Mouse (Mus musculus): ENCODE data around the gene Usp6nl. TPM values are rescaled to one million over a fixed set of nuclear protein-coding genes. Genes with fewer than 3 reads are reported as not detected.

Gene Usp6nl
- 10 to 100 TPM; 12.0 to 16.0 (median 12.4) TPM for total RNA-seq (2022)

- peak; percentile 47 to 67 for DNase-seq (ENCODE audit: low spot score in 2 of 2)
Observed at GRCm38 (mm10) chr2:6322376-6322901, at the start of gene Usp6nl. TSS of gene Usp6nl (plus strand) at chr2:6322667.

GRCm38 (mm10) chr2:6273392-6273845 is 49.0 kb upstream of the Usp6nl start:
- no peak for DNase-seq (ENCODE audit: low spot score in 2 of 2)

- DNase-seq (ENCODE audit: low spot score in 2 of 2): no peak
Observed at GRCm38 (mm10) chr2:6278813-6279530, 43.5 kb upstream of the Usp6nl start.

DNA sequence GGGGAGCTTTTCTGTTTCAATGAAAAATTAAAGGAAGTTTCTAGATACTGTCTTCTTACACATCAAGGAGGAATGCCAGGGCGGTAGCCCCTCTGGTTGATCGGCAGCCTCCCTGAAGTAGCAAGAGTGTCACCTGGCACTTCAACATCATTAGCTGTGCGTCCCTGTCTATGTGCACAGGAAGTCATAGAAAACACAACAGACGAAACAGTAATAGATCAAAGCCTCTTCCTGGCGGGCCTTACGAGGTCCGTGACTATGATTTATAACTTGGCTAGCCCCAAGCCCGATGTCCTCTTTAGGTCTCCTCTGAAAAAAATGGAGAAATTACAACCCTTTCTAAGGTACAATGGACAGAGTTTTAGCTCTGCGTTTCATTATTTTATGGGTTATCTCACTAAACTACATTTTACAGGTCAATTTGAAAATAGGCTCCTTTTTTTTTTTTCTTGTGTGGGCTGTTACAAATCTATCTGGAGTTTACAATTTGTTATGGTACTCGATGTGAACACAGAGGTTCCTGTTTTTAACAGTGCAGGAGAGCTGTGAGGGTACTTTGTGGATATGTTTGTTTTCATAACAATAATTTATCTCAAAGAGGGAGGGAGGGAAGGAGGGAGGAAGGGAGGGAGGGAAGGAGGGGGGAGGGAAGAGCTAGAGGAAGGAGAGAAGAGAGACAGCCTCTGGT is 42.7 kb upstream of the Usp6nl start:
- no peak for DNase-seq (ENCODE audit: low spot score in 2 of 2)

DNA sequence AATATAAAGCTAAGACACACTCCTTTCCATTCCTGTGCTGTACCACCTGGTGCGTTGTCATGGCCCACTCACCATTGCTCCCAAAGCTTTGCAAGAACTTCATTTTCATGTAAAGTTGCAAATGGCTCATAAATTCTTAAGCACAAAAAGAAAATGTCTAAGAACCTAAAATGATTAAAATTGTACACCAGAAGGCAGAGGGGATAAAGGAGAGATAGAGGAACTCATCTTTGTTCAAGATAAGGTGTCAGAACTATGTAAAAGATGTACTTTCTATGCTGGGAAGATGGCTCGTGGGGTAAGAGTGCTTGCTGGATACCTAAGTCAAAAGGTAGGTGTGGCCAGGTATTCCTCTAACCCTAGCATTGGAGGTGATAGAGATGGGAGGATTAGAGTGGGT is 38.9 kb upstream of the Usp6nl start:
- DNase-seq (ENCODE audit: low spot score in 2 of 2): no peak

- no peak for DNase-seq (ENCODE audit: low spot score in 2 of 2)
Observed at GRCm38 (mm10) chr2:6284784-6285183, 37.7 kb upstream of the Usp6nl start.

DNA sequence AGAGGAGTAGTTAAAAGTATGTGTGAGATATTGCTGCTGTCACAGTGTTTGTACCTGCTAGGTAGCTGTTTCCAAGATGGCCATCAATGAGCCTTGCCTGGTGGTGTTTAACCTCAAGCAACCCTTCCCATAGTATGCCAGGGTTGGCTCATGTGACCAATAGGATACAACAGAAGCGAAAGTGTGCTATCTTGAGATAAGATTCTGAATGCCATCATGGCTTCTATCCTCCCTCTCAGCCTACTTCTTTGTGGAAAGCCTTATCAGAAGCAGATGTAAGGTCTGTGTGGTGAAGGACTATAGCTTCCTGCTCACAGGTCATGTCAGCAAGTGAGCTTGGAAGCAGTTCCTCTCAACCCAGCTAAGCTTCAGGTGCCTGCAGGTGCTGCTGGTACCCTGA is 36.7 kb upstream of the Usp6nl start:
- DNase-seq (ENCODE audit: low spot score in 2 of 2): no peak

GRCm38 (mm10) chr2:6293825-6294444 is 28.5 kb upstream of the Usp6nl start:
- no peak for DNase-seq (ENCODE audit: low spot score in 2 of 2)

- DNase-seq (ENCODE audit: low spot score in 2 of 2): no peak
Observed at GRCm38 (mm10) chr2:6294993-6295628, 27.4 kb upstream of the Usp6nl start.

- DNase-seq (ENCODE audit: low spot score in 2 of 2): no peak
Observed at GRCm38 (mm10) chr2:6304768-6305167, 17.7 kb upstream of the Usp6nl start.

DNA sequence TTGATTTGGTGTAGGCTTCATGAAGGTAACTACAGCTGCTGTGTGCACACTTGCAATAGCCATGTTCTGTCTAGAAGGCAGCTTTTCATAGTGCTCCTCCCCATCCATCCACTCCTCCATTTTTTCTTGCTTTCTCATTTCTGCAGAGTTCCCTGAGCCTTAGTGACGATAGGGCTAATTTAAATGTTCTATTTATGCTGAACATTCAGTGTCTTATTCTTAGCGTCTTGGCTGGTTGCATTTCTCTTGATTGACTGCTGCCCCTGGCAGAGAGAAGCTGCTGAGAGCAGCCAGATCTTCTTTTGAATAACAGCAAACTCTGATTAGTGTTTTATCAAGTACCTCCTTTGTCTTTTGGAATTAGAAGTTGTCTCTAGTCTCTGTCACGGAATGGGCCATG is 15.6 kb upstream of the Usp6nl start:
- DNase-seq (ENCODE audit: low spot score in 2 of 2): no peak

- DNase-seq (ENCODE audit: low spot score in 2 of 2): no peak
Observed at GRCm38 (mm10) chr2:6309373-6309821, 13.1 kb upstream of the Usp6nl start.

DNA sequence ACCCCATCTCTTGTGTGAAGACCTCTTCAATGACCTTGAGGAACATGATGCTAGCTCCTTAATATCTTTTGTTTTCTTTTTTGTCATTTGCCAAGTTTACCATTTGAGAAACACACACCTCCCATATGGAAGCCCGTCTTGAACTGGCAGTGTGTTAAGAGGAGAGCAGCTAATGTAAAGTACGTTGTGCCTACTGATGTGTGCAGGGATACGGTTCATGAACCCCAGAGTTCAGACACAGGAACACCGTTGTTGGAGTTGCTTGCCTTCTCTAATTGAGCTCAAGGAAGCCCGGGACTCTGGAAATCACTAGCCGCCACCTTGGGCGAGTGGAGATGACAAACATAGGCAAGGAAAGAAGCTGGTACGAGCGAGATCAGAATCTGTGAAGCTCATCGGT is 9.7 kb upstream of the Usp6nl start:
- DNase-seq (ENCODE audit: low spot score in 2 of 2): no peak

DNA sequence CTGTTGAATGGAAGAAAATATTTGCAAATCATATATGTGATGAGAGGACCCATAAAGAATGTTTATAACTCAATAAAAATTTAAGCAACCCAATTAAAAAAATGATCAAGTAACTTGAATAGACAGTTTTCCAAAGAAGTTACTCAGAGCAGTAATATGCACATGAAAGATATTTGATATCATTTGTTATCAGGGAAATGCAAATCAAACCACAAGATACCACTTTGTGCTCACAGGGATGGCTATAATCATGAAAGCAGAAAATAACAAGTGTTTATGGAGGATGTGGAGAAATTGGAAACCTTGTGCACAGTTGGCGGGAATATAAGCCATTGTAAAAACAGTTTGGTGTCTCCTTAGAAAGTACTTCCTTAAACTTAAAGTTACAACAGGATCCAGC is 8.7 kb upstream of the Usp6nl start:
- DNase-seq (ENCODE audit: low spot score in 2 of 2): no peak

GRCm38 (mm10) chr2:6320153-6320552 is 2.3 kb upstream of the Usp6nl start:
- DNase-seq (ENCODE audit: low spot score in 2 of 2): no peak

- DNase-seq (ENCODE audit: low spot score in 2 of 2): no peak
Observed at GRCm38 (mm10) chr2:6321769-6322375, 595 bp upstream of the Usp6nl start.

DNA sequence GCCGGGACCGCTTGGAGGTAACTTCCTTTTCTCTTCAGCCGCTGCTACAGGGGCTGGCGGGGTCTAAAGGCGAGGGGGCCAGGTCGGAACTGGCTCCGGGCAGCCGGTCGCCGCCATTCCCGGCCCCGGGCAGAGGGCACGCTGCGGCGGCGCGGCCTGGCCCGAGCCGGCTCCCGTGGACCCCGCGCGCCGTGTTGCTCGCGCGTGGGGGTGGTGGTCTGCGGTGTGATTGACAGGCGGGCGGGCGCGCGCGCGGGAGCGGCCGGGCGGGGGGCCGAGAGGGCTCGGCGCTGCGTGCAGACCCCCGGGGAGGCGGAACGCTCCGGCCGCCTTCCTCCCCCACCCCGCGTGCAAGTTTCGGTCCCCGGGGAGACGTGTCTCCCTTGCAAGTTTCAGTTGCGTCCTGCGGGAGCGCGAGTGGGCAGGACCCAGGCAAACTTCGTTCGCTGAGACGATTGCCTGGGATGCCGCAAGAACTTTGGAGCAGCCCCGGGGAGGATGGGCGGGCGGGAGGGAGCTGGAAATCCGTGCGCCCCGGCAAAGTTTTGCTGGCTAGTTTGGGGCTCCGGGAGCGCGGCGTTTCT is 563 bp downstream of the Usp6nl start:
- DNase-seq (ENCODE audit: low spot score in 2 of 2): peak; percentile 14 to 17

DNA sequence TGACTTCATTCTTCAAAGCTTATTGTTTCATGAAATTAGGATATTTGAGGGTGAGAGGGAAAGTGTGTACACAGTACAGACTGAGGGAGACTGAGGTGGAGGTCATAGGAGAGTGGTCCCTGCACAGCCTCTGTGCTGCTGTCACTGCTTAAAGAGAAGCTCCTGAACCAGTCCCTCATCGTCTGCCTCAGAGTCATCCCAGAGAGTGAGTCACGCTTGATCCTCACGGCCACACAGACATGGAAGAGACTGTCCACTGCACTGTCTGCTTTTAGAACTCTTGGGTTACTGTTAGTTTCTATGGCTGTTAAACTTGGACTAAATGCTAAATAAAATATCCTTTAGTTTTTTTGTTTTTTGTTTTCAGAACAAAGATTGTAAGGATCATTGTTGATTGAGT is 3.2 kb downstream of the Usp6nl start:
- no peak for DNase-seq (ENCODE audit: low spot score in 2 of 2)

DNA sequence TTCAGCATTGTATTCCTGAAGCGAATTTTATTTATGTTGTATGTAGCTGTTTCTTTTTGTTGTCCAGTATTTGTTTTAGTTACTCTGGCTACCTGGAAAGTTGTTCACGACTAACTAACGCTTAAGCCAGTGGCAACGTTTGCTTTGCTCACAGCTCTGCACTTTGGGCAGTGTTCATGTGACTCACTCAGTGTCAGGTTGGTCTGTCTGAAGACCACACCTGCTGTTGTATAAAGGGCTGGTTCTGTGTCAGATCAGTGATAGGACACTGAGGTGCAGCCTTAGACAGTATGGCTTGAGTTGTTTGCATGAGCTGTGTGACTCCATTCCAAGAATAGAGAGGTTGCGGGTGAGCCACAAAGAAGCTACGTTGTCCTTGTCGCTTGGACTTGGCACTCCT is 6.5 kb downstream of the Usp6nl start:
- no peak for DNase-seq (ENCODE audit: low spot score in 2 of 2)

DNA sequence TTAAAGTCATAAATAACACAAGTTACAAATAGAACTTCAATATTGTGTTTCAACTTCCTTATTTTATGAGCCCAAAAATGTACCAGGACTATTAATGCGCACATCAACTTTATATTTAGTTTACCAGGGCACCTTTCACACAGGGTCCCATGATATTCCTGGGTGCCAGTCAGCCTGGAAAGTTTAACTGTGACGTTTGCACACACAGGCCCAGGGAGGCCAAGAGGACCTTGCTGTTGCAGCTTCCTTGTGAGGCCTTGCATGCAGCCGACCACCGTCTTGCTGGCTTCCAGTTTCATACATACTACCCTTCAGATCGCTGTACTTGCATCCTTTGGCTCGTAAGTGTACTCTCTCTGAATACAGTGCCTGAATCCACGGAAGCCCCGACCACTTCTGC is 8.3 kb downstream of the Usp6nl start:
- DNase-seq (ENCODE audit: low spot score in 2 of 2): no peak

Measured in layer of hippocampus, adult 8-10 months (tissue).